Comparison of ENCODE assay signal across 15 mouse cellular contexts in genomic region chr9:25498770-25499169, GRCm38 (mm10). TPM values are rescaled to one million over a fixed set of nuclear protein-coding genes. Genes with fewer than 3 reads are reported as not detected.
A peak's percentile ranks its signal among the peaks of the same experiment; 100 is the strongest.
DNase-seq lines count a peak whose midpoint lies in the region; ATAC-seq lines count a peak whose summit lies in the region.
"Had no signal": no experiment of that assay in that cellular context is flagged by ENCODE, and none has a peak within 500 bp of the region (broad histone marks: within the 10 kb centered on the region; RNA-seq: fewer than 3 reads in every experiment).

No protein-coding gene starts in this region.

- no peak overlapping the region for H3K27ac ChIP-seq in lung, embryonic 15.5 days
- H3K27ac ChIP-seq in midbrain, embryonic 10.5 days (replicated peaks), result no peak overlapping the region
- H3K27ac ChIP-seq: hindbrain, embryonic 10.5 days; limb, embryonic 13.5 days; stomach, postnatal 0 days had no signal

- WGBS in lung, embryonic 15.5 days, result 18% methylated on average over 4 of the region's 4 CpGs
- 74% methylated on average over 4 of the region's 4 CpGs for WGBS in midbrain, embryonic 10.5 days

- H3K9me3 ChIP-seq in lung, embryonic 15.5 days, result no peaks in the 10 kb centered on the region
- H3K9me3 ChIP-seq in midbrain, embryonic 10.5 days (replicated peaks), result no peaks in the 10 kb centered on the region
- H3K9me3 ChIP-seq: hindbrain, embryonic 10.5 days; limb, embryonic 13.5 days had no signal

- H3K27me3 ChIP-seq in lung, embryonic 15.5 days, result no peaks in the 10 kb centered on the region
- H3K27me3 ChIP-seq in midbrain, embryonic 10.5 days (ENCODE audit: low read depth, poor library complexity, severe bottlenecking), result no peaks in the 10 kb centered on the region
- H3K27me3 ChIP-seq: CH12.LX; limb, embryonic 13.5 days had no signal

- peak; percentile 52; the same call in 1 of the 2 replicates for ATAC-seq in lung, embryonic 15.5 days (ENCODE audit: borderline replicate concordance, extremely low read depth, low FRiP score, low TSS enrichment)
- ATAC-seq: intestine, embryonic 16.5 days had no signal

- DNase-seq in gastrocnemius, adult 18-20 months (ENCODE audit: low spot score), result peak; percentile 75
- DNase-seq in gastrocnemius, postnatal 36 days, result no peak
- no peak for DNase-seq in lung, postnatal 10 days
- peak; percentile 59 for DNase-seq in gastrocnemius, postnatal 25 days
- DNase-seq in kidney, postnatal 4 days, result peak; percentile 29 to 43
- DNase-seq in spleen, postnatal 36 days (ENCODE audit: low spot score in 2 of 2), result no peak
- DNase-seq in midbrain, embryonic 10.5 days (ENCODE audit: low spot score), result no peak
- DNase-seq: cerebellum, postnatal 14 days; right cerebral cortex, postnatal 14 days had no signal

- H3K9ac ChIP-seq in lung, embryonic 15.5 days, result no peak overlapping the region
- H3K9ac ChIP-seq: limb, embryonic 13.5 days had no signal

- no peak overlapping the region for H3K4me2 ChIP-seq in lung, embryonic 15.5 days
- H3K4me2 ChIP-seq: limb, embryonic 13.5 days had no signal

- H3K36me3 ChIP-seq in lung, embryonic 15.5 days, result no peaks in the 10 kb centered on the region
- H3K36me3 ChIP-seq in midbrain, embryonic 10.5 days, result no peaks in the 10 kb centered on the region
- H3K36me3 ChIP-seq: hindbrain, embryonic 10.5 days had no signal

- H3K4me1 ChIP-seq in lung, embryonic 15.5 days, result 0 out of 2 replicates have a peak, but pooled peaks cover 8% of the 10 kb centered on the region
- H3K4me1 ChIP-seq in midbrain, embryonic 10.5 days, result no peaks in the 10 kb centered on the region

- H3K4me3 ChIP-seq in lung, embryonic 15.5 days, result no peak overlapping the region
- H3K4me3 ChIP-seq in midbrain, embryonic 10.5 days, result no peak overlapping the region
- H3K4me3 ChIP-seq: hindbrain, embryonic 10.5 days; limb, embryonic 13.5 days had no signal

- intact Hi-C loops in gastrocnemius, postnatal 36 days (cut with DNase I), result no loop called here

RNA-seq across cellular contexts. Expression of gene Eepd1, which starts 17.4 kb away (rescaled TPM):
- total RNA-seq in gastrocnemius, adult 18-20 months (2021), result 100 to 1,000 TPM; 125 to 132 TPM
- 10 to 100 TPM; 78.3 to 94.2 TPM for total RNA-seq in gastrocnemius, postnatal 36 days (2021)
- polyA plus RNA-seq in lung, embryonic 15.5 days (2015; fragmentation: Nextera tagmentation; extraction: Ambion mirVana), result 10.6 and 10.9 TPM in 2 replicates
- total RNA-seq in gastrocnemius, postnatal 25 days (2021), result 10 to 100 TPM; 50.7 to 64.5 TPM
- 8.5 and 11.4 TPM in 2 replicates for polyA plus RNA-seq in midbrain, embryonic 10.5 days (2016; fragmentation: Nextera tagmentation; extraction: Ambion mirVana)

Comparison
In these comparisons a context has a peak if more than half of its experiments do, and no peak if none do; other contexts are left out.
1. DNase-seq: peak in gastrocnemius, adult 18-20 months (single experiment), gastrocnemius, postnatal 25 days (single experiment) and kidney, postnatal 4 days (2 of 2); none in gastrocnemius, postnatal 36 days (0 of 2), lung, postnatal 10 days (single experiment), spleen, postnatal 36 days (0 of 2) and midbrain, embryonic 10.5 days (single experiment).